Mouse (Mus musculus) left cerebral cortex, postnatal 36 days (tissue): ENCODE measurements around the gene Ddah1. TPM values are rescaled to one million over a fixed set of nuclear protein-coding genes. Genes with fewer than 3 reads are reported as not detected.
A peak's percentile ranks its signal among the peaks of the same experiment; 100 is the strongest.

Source experiments
- DNase-seq, 2 experiments: peaks; one replicate each; pipeline ENCODE4 v3.0.0; 2021 to 2022; ENCODE audit warnings: low spot score in 2 of 2, mixed read lengths in 1 of 2
- intact Hi-C: fragments of 180-260 bp; cut with DNase I; formaldehyde crosslinking; loops from one replicate; pipeline ENCODE4 v1.15.1; 2025
- total RNA-seq, 2 experiments: library from RNA; stranded (reverse); gene quantifications; 2 replicates each; pipeline ENCODE4 v1.2.3; 2021

Gene Ddah1
- total RNA-seq, 2 experiments from 2014 or later: 60.0 to 64.4 TPM

DNA sequence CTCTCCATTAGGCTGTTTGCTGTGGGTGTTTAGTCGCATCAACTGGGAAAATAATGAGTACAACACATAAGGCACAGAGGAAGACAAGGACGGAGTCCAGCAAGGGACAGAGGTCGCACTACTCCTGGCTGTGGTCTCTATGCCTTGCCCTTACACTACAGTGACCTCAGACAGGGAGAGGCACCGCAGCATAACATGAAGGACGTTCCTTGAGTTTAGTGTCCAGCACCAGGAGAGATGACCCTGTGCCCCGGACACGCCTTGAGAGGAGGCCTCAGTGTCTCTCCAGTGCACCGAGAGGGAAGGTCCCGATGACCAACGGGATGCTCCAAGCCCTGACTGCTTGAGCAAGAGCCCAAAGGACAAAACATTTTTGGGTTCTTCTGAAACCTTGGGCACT lies 39.6 kb downstream of the Ddah1 start:
- no peak for DNase-seq
- intact Hi-C loops: no loop called here

DNA sequence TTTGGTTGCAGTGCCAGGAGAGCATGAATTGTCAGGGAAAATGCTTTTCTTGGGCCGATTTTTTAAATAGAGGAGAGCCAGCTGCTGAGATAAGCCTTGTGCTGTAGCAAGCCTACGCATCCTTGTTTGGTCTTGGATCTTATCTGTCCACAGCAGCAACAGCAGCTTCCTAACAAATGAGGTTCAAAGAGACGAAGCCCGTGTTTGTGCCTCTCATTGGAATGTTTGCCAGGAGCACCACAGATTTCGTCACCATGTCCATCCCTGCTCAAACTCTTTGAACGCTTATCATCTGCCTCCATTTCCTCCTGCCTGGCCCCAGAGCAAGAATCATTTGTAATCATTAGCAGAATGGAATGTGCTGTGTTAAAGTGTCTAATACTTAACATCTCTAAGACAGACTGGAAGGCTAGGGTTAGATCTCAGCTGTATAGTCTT lies 40.3 kb downstream of the Ddah1 start:
- intact Hi-C loops: no loop called here
- no peak for DNase-seq

DNA sequence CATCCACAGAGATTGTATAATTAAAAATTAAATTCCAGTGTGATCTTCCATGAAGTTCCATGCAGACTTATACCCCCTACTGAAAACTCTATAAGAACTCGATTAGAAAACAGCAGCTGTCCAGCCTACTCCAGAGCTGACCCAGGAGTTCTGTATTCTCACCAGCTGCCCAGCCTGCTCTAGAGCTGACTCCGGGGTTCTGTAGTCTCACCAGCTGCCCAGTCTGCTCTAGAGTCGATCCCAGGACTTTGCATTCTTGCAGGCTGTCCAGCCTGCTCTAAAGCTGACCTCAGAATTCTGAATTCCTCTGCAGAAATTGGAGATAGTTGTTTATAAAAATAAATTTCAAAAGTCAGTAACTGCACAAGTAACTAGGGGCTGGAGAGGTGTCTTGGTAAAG lies 40.9 kb downstream of the Ddah1 start:
- intact Hi-C loops: no loop called here
- no peak for DNase-seq

DNA sequence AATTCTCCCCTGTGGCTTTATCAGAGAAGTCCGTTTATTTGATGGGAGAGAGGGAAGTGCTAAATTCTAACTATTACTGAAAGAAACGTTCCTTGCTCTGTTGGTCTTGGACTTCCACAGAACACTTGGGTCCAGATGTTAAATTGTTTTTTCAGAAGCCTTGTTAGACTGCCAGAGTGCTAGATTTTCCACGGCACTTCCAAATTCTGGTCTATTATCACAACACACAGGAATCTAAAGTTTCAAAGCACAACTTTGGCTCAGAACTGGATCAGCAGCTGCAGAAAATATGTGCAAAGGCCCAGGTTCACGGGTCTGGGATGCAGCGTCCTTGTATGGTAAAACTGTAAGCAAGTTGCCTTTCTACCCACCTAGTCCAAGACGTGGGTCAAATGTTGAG lies 43.6 kb downstream of the Ddah1 start:
- no peak for DNase-seq
- intact Hi-C loops: no loop called here

DNA sequence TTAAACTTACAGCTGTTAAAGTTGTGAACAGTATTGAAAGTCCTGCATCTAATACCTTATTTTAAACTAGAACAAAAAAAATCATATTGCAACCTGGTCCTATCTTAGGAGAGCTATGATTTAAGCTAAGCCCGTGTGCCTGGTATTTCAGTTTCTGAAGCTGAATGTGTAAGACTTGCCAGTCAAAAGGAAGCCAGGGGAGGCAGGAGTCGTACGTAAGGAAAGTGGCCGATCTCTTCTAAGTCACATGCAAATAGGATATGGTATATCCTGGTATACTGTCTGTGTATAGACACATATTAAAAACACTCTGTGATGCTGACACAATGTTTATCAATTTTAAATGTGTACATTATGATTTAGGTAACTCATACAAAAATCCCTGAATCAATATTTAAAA lies 47.4 kb downstream of the Ddah1 start:
- DNase-seq: no peak
- intact Hi-C loops: no loop called here

DNA sequence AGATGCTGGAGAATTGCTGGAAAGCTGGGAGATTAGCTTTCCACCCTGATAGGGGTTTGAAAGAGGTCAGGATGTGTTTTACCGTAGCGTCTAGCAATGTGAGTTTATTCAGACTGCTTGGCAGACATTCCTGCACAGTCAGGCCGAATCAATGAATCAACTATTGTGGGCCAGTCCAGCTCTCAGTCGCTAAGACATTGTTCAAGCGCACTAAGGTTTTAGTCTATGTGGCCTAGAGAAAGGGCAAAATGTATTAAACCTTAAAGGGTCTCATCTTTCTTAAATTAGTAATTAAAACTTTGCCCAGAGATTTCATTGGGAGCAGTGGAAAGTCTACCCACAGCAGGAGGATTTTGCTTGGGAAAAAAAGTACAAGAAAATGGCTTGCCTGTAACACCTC lies 48.0 kb downstream of the Ddah1 start:
- intact Hi-C loops: no loop called here
- DNase-seq: no peak

DNA sequence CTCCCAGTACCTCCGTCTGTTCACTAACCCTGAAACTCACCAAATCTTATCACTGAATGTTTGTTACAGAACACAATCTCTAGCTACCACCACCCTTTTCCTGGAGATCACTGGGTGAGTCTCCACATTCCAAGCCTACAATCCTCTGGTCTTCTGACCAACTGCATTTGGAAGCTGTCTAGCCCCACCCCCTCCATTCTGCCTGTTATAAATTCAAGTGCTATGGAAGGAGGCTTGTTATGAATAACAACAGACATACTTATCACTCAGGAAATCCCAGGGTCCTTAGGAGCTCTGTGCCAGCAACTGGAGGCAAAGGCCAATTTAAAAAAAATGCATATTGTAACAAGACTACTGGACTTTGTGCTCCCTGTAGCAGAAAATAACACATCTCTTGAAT lies 58.3 kb downstream of the Ddah1 start:
- intact Hi-C loops: no loop called here
- DNase-seq: no peak

DNA sequence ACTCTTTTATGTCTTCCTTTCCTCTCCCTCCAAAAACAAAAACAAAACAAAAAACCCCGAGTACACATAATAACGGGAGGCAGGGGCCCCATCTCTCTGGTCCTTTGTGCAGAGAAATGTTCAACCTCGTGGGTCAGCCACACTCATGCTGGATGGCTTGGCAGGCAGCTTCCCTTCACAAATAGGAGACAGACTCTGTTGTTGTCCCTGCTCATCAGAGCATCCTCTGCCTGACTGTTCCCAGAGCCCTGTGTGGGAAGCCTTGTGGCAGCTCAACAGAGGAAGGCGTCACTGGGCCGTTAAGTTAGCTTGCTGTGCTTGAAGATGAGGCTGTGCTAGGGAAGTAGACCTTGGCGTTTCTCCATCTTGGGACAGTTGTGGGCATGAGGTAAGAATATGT lies 58.8 kb downstream of the Ddah1 start:
- intact Hi-C loops: no loop called here
- no peak for DNase-seq

DNA sequence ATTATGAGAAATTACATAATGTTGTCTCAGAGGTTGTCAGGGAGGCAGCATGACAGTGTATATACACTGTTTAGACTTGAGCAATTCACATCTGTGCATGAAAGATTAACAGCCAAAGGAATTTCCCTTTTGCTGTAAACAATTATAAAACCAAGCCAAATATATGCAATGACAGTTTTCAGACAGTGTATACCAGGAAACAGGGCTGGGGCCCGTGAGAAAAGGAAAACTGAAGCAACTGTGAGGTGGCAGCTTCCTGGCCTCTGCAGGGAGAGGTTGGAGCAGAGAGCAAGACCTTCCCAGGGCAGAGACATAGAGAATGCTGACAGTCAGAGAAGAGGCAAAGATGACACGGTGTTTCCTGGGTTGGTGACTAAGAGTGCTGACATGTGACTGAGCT lies 62.0 kb downstream of the Ddah1 start:
- intact Hi-C loops: no loop called here
- no peak for DNase-seq

DNA sequence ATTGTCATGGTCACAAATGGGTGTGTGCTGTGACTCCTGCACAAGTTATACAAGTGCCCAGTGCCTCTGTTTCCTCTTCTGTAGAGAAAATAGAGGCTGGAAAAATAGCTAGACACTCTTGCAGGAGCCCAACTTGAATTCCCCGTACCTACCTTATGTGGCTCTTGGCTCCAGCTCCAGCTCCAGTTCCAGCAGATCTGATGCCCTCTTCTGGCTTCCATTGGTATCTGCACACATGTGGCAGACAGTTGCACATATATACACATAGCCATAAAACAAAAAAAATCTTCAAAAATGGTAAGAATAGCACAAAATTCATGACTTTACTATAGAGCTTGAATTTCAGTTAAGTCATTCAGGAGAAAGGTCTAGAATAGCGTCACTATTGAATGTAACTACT lies 62.5 kb downstream of the Ddah1 start:
- no peak for DNase-seq
- intact Hi-C loops: no loop called here

DNA sequence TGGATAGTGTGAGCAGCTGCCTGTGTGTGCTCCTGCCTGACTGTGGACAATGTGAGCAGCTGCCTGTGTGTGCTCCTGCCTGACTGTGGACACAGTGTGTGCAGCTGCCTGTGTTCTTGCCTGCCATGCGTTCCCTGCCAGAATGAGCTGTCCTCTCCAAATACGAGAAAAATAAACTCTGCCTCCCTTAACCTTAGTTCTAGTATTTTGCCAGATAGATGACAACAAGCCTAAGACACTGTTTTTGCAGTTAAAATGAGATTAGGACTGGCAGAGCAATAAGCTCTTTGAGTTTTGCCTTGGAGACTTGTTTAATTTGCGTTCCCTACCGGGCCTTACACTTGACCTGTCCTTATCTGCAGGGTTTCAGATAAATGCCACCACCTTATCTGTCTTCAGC lies 63.7 kb downstream of the Ddah1 start:
- intact Hi-C loops: no loop called here

DNA sequence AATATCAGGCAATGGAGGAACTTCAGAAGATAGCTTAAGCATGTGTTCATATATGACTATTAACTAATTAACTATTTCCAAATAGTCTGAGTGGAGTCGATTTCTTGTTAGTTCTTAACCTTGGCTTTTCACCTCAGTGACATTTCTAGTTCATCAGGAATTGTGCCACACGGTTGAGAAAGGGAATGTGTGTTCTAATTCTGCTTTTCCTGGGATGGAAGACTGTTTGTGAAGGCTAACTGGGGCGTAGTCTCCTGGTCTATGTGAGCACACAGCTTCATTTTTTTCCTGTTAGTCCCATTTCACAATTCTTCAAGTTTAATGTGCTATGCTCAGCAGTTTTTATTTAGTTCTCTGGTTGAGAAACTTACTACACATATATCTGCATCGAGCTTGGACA lies 65.2 kb downstream of the Ddah1 start:
- no peak for DNase-seq
- intact Hi-C loops: no loop called here

More for the DNA sequence above, 63.7 kb downstream of the Ddah1 start:
- DNase-seq: no peak

DNA sequence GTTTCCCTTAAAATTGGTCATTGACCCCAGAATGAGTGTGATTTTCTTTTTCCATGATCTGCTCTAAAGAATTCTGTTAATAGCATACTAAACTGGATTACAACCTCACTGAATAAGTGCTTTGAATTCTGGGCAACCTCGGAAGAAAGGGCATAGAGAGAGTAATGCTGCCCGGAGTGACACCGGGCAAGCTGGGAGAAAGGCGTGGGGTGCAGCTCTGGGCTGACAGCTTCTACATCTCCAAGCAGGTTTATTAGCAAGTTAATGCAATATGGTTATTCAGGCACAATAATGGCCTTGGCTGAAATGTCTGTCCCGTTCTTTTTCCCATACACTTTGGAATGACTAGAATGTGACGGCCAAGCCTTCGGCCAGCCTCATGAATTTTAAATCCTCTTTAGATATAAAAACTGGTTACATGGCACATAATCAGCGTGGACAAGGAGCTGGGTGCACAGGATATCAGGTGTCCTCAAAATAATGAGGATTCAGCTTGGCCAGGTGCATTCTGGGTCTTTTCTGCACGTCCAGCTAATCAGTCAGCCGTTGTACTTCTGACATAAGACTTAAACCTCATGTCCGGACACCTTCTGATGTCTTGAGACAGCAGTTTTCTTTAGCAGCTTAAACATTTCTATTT lies 67.1 kb downstream of the Ddah1 start:
- no peak for DNase-seq
- intact Hi-C loops: no loop called here

DNA sequence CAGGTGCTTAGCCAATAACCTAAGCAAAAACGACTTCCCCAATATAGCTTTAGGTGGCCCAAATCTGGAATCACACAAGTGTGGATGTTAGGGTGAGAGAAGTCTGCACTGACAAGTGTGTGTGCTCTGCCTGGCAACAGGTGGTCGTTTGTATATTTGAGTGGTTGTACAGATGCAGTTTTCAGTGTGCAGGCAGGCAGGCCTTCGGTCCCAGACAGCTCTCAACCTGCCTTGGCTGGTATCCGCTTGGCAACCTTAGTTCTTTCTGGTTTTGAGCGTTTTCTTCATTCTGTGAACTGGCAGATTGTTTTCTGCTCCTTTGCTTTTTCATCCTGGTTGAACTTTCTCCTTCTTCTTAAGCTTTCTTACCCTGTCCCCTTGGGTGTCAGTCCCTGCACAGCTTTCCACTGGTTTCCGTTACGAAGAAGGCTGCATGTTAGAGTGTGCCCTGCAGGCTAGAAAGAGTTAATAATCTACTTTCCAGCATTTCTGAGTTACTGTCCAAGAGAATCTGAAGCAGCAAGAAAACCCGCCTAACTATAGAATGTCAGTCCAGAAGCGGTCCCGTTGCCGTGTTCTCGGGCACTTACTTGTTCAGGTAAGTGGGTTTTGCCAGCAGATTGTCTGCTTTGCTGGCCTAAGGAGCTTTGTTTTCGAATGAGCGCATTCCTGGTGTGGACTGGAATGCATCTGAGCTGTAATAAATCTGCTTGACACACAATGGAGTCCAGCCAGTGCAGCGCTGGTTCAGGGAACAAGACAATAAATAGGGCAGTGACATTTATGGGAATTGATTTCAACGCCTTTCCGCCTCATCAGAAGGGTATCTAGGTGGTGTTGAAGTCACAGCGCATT lies 68.9 kb downstream of the Ddah1 start:
- intact Hi-C loops: no loop called here
- no peak for DNase-seq

DNA sequence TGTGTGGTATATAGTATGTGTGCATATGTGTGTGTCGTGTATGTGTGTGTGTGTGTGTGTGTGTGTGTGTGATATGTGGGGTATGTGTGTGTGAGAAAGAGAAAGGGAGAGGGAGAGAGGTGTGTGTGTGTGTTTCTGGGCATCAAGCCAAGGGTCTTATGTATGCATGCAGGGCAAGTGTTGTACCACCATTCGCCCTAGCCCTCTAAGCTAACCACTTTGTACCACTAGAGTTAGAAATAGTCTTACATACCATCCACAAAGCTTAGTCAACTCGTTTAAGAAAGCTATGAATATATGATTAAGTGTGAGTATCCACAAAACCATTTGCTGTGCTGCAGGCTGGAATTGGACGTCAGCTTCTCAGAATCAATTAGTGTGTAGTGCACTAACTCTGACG lies 70.4 kb downstream of the Ddah1 start:
- DNase-seq: no peak
- intact Hi-C loops: no loop called here

DNA sequence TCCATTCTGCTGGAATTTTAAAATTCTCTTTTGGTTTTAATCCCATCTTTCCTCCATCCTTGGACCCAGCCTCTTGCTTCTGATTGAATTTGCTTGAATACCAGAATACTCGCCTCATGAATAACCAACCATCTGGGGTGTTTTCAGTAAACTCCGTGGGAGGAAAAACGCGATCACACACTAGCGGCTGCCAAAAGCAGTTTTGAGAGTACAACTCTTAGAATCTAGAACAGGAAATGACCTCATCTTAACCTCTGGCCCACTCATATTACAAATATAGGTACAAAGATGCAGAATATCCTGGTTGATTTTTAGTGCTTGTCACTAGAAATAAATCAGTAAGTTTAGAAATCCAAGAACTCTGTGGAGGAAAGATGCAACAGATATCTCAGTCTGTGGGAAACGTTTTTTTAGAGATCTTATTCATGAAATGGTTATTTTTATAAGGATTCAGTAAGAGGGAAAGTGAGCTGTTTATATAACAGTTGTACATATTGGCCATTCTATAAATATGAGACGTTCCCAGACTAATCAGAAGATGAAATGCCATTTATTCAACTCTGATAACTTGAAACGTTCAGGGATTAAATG lies 75.6 kb downstream of the Ddah1 start:
- intact Hi-C loops: loop anchor here (5.0 kb wide), 2 partner anchors 72 to 182 kb away; no protein-coding TSS in a partner anchor
- peak; percentile 49 to 69 for DNase-seq

DNA sequence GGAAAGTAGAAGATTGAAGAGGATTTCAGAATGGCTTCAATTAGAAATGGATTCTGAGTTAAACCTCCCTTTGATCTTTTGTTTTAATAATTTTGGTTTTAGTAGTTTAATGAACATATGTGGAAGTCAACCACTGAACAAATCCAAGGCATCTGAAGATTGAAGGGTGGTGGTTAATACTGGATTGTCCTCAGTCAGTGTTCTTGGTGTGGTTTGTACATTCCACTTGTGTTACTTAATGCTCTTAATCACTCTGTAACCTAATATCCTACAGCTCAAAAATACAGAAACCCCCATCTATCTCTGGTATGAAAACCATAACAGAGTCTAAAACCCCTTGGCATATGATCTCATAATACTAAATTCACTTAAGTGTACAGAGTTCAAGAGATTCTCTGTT lies 79.8 kb downstream of the Ddah1 start:
- DNase-seq: no peak
- intact Hi-C loops: no loop called here

DNA sequence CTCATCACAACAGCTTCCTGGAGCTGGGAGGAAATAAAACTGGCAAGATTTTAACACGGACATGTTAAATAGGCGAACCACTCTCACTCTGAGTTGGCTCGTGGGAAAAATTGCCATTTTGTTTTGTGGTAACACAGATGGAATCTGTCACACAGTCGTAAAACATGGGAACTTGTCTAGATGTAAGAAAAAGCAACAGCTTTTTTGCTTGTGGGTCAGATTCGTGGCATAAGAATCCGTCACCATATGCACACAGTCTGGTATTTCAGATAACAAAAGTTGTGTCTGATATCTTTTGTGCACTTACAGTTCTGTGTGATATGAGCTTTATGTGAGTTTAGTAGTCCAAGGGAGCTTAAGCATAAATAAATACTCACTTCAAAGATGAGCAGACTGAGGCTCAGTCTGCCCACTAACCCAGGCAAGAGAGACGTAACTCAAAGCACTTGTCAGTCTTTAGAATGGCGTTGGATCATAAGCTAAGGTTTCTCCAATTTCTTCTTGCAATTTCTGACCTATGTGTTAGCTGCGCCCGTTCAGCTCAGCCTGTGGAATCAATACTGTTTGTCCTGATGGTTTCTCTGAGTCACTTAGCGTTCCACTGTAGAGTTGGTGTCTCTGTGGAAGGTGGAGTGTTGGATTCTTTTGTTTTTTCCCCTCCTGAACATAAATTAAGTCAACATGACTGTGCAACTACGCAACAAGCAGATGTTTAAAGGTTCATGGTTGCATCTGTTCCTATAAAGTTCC lies 83.7 kb downstream of the Ddah1 start:
- intact Hi-C loops: no loop called here
- no peak for DNase-seq

DNA sequence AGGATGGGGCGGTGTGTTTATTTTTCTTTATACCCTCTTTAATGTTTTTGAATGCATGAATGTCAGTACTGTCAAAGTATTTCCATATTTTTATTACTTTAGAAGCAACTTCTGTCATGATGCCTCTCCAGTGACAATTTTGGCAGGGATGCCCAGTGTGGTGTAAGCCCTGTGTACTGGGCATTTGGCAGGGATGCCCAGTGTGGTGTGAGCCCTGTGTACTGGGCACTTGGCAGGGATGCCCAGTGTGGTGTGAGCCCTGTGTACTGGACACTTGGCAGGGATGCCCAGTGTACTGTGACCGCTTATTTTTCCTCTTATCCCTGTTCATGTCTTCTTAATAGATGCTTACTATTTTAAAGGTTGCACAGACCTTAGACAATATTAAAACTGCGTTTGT lies 85.4 kb downstream of the Ddah1 start:
- intact Hi-C loops: no loop called here
- no peak for DNase-seq

DNA sequence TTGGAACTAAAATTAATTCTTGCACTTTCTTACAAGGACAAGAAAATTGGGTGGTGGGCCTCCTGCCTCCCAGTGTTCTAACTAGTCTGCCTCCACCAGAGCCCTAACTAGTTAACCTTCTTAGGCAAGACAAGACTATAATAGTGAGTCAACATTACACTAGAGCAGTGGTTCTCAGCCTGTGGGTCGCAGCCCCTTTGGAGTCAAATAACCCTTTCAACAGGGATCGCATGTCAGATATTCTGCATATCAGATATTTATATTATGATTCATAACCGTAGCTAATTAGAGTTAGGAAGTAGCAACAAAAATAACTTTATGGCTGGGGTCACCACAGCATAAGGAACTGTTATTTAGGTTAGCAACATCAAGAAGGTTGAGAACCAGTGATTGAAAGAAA lies 86.4 kb downstream of the Ddah1 start:
- no peak for DNase-seq
- intact Hi-C loops: no loop called here
